ENCODE assay signal across 9 mouse cellular contexts in the genomic region with DNA sequence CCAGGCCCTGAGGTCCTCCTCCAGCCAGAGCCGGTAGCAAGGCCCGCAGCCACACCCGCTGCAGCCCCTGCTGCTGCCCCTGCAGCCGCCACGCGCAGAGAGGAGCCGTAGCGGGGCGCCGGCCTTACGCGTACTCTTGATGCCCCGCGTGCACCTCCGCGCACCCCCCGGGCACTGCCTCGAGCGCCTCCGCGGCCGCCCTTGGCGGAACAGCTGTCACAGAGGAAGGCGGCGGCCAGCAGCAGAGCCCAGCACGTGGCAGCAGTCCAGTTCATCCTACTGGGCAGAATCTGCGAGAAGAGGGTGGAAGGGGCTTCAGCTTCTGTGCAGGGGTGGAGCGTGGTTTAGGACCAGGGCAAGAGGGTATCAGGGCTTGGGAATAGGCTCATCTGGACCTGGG. TPM values are rescaled to one million over a fixed set of nuclear protein-coding genes. Genes with fewer than 3 reads are reported as not detected.
DNase-seq lines count a peak whose midpoint lies in the region; ATAC-seq lines count a peak whose summit lies in the region.
"Had no signal": no experiment of that assay in that cellular context is flagged by ENCODE, and none has a peak within 500 bp of the region (broad histone marks: within the 10 kb centered on the region; RNA-seq: fewer than 3 reads in every experiment).

No protein-coding gene starts in this region.

- peak; percentile 31 for DNase-seq in adrenal gland, adult 2 months
- no peak for DNase-seq in adrenal gland, adult 8-10 months
- DNase-seq in right cerebral cortex, adult 18-20 months = peak; percentile 69
- DNase-seq in right cerebral cortex, postnatal 36 days (ENCODE audit: low spot score in 2 of 2) = no peak
- peak; percentile 63 to 67 for DNase-seq in frontal cortex, postnatal 36 days (ENCODE audit: low spot score in 2 of 2)
- DNase-seq in left cerebral cortex, postnatal 25 days (ENCODE audit: low spot score in 2 of 2) = peak; percentile 65 to 66

- H3K4me3 ChIP-seq in neural tube, embryonic 13.5 days = peak overlapping the region; percentile 47

- peaks cover 7% of the 10 kb centered on the region; the same call in 1 of the 2 replicates for H3K36me3 ChIP-seq in neural tube, embryonic 13.5 days

- H3K27me3 ChIP-seq in neural tube, embryonic 13.5 days = peaks cover 33% of the 10 kb centered on the region

- no peaks in the 10 kb centered on the region for H3K9me3 ChIP-seq in neural tube, embryonic 13.5 days

- 4% methylated on average over 28 of the region's 28 CpGs for WGBS in neural tube, embryonic 13.5 days

- H3K4me1 ChIP-seq in neural tube, embryonic 13.5 days (replicated peaks) = peaks cover 27% of the 10 kb centered on the region

- peak overlapping the region; percentile 66 for H3K4me2 ChIP-seq in neural tube, embryonic 13.5 days

- peak; percentile 40 for ATAC-seq in neural tube, embryonic 13.5 days (ENCODE audit: low read depth)
- no peak for ATAC-seq in erythroblast, adult 5-6 weeks (replicated peaks; ENCODE audit: low FRiP score, poor library complexity, severe bottlenecking)

- intact Hi-C loops in left cerebral cortex, postnatal 25 days (cut with DNase I) = loop anchor here (5.0 to 10.0 kb wide), 2 partner anchors 581 to 674 kb away; no protein-coding TSS in a partner anchor

- peak overlapping the region; percentile 75 for H3K9ac ChIP-seq in neural tube, embryonic 13.5 days

- H3K27ac ChIP-seq in neural tube, embryonic 13.5 days (replicated peaks) = no peak overlapping the region

RNA-seq across cellular contexts. Expression of gene Sprn, which starts 1.3 kb away (rescaled TPM):
- 1 to 10 TPM in 1 of 2 experiments, under 1 TPM in 1; 0.55 to 1.2 TPM for total RNA-seq in adrenal gland, adult 2 months (2021)
- polyA plus RNA-seq in adrenal gland, adult 2 months (2012; rRNA removed) = 0.99 and 2.4 TPM in 2 replicates
- total RNA-seq in adrenal gland, adult 8-10 months (2022) = 1 to 10 TPM; 1.0 to 1.4 (median 1.2) TPM
- 100 to 1,000 TPM; 160 to 172 TPM for total RNA-seq in left cerebral cortex, postnatal 25 days (2021)
- 9.4 and 13.1 TPM in 2 replicates for polyA plus RNA-seq in neural tube, embryonic 13.5 days (2015; fragmentation: Nextera tagmentation; extraction: Ambion mirVana)
- not detected in 2 replicates for total RNA-seq in erythroblast, adult 5-6 weeks (2015; ENCODE audit: low replicate concordance)
- total RNA-seq in erythroblast, adult 5-6 weeks (2017; ENCODE audit: low replicate concordance) = not detected in 2 replicates
- polyA plus RNA-seq: liver, embryonic 16.5 days had no signal

RNA-seq across cellular contexts. Expression of gene Olfr522, which starts 11.2 kb away (rescaled TPM):
- total RNA-seq in adrenal gland, adult 2 months (2021) = not detected
- not detected in 2 replicates for polyA plus RNA-seq in adrenal gland, adult 2 months (2012; rRNA removed)
- not detected for total RNA-seq in adrenal gland, adult 8-10 months (2022)
- total RNA-seq in left cerebral cortex, postnatal 25 days (2021) = not detected
- not detected in 2 replicates for polyA plus RNA-seq in neural tube, embryonic 13.5 days (2015; fragmentation: Nextera tagmentation; extraction: Ambion mirVana)
- total RNA-seq in erythroblast, adult 5-6 weeks (2015; ENCODE audit: low replicate concordance) = not detected in 2 replicates
- total RNA-seq in erythroblast, adult 5-6 weeks (2017; ENCODE audit: low replicate concordance) = not detected in 2 replicates
- polyA plus RNA-seq: liver, embryonic 16.5 days had no signal

RNA-seq across cellular contexts. Expression of gene Mtg1, which starts 16.0 kb away (rescaled TPM):
- 10 to 100 TPM; 27.4 to 38.2 TPM for total RNA-seq in adrenal gland, adult 2 months (2021)
- polyA plus RNA-seq in adrenal gland, adult 2 months (2012; rRNA removed) = 19.0 and 22.6 TPM in 2 replicates
- 10 to 100 TPM; 30.1 to 32.7 (median 31.3) TPM for total RNA-seq in adrenal gland, adult 8-10 months (2022)
- 10 to 100 TPM; 22.4 TPM for total RNA-seq in left cerebral cortex, postnatal 25 days (2021)
- 28.2 and 31.7 TPM in 2 replicates for polyA plus RNA-seq in neural tube, embryonic 13.5 days (2015; fragmentation: Nextera tagmentation; extraction: Ambion mirVana)
- total RNA-seq in erythroblast, adult 5-6 weeks (2015; ENCODE audit: low replicate concordance) = 2.1 and 2.5 TPM in 2 replicates
- total RNA-seq in erythroblast, adult 5-6 weeks (2017; ENCODE audit: low replicate concordance) = 1.6 TPM in 1 of 2 replicates, not detected in the other

RNA-seq across cellular contexts. Expression of gene Olfr523, which starts 19.6 kb away (rescaled TPM):
- not detected for total RNA-seq in adrenal gland, adult 2 months (2021)
- not detected in 2 replicates for polyA plus RNA-seq in adrenal gland, adult 2 months (2012; rRNA removed)
- not detected for total RNA-seq in adrenal gland, adult 8-10 months (2022)
- not detected for total RNA-seq in left cerebral cortex, postnatal 25 days (2021)
- polyA plus RNA-seq in neural tube, embryonic 13.5 days (2015; fragmentation: Nextera tagmentation; extraction: Ambion mirVana) = not detected in 2 replicates
- not detected in 2 replicates for total RNA-seq in erythroblast, adult 5-6 weeks (2015; ENCODE audit: low replicate concordance)
- not detected in 2 replicates for total RNA-seq in erythroblast, adult 5-6 weeks (2017; ENCODE audit: low replicate concordance)
- polyA plus RNA-seq: liver, embryonic 16.5 days had no signal

RNA-seq across cellular contexts. Expression of gene Echs1, which starts 37.1 kb away (rescaled TPM):
- 100 to 1,000 TPM; 395 to 540 TPM for total RNA-seq in adrenal gland, adult 2 months (2021)
- 136 and 147 TPM in 2 replicates for polyA plus RNA-seq in adrenal gland, adult 2 months (2012; rRNA removed)
- 100 to 1,000 TPM; 229 to 495 (median 382) TPM for total RNA-seq in adrenal gland, adult 8-10 months (2022)
- total RNA-seq in left cerebral cortex, postnatal 25 days (2021) = 10 to 100 TPM; 46.1 to 49.0 TPM
- 125 and 132 TPM in 2 replicates for polyA plus RNA-seq in neural tube, embryonic 13.5 days (2015; fragmentation: Nextera tagmentation; extraction: Ambion mirVana)
- total RNA-seq in erythroblast, adult 5-6 weeks (2015; ENCODE audit: low replicate concordance) = 12.5 and 23.4 TPM in 2 replicates
- 9.2 and 25.3 TPM in 2 replicates for total RNA-seq in erythroblast, adult 5-6 weeks (2017; ENCODE audit: low replicate concordance)

Comparison
In these comparisons a context has a peak if more than half of its experiments do, and no peak if none do; other contexts are left out.
1. DNase-seq: peak in adrenal gland, adult 2 months (single experiment), right cerebral cortex, adult 18-20 months (single experiment), frontal cortex, postnatal 36 days (2 of 2) and left cerebral cortex, postnatal 25 days (2 of 2); none in adrenal gland, adult 8-10 months (single experiment) and right cerebral cortex, postnatal 36 days (0 of 2).
2. RNA of gene Sprn, which starts 1.3 kb away (total RNA-seq): 160 to 172 TPM in left cerebral cortex, postnatal 25 days; 1.0 to 1.4 TPM in adrenal gland, adult 8-10 months, 0.55 to 1.2 TPM in adrenal gland, adult 2 months and not detected in erythroblast, adult 5-6 weeks; every median in the first group is over 10 times any median in the second.
3. RNA of gene Mtg1, which starts 16.0 kb away (total RNA-seq): 27.4 to 38.2 TPM in adrenal gland, adult 2 months, 30.1 to 32.7 TPM in adrenal gland, adult 8-10 months and 22.4 TPM in left cerebral cortex, postnatal 25 days; 1.6 to 2.5 TPM in erythroblast, adult 5-6 weeks; every median in the first group is over 4 times any median in the second.